Mouse (Mus musculus) 3134 (cell line): ENCODE results near the gene Kcne1.

ENCODE experiments used
- DNase-seq: peaks from one replicate; pipeline ENCODE4 v3.0.0-alpha.2; 2011; ENCODE audit warnings: low spot score; ENCODE audit not compliant: insufficient read length; ENCODE audit errors: extremely low read depth

Kcne1 gene

DNA sequence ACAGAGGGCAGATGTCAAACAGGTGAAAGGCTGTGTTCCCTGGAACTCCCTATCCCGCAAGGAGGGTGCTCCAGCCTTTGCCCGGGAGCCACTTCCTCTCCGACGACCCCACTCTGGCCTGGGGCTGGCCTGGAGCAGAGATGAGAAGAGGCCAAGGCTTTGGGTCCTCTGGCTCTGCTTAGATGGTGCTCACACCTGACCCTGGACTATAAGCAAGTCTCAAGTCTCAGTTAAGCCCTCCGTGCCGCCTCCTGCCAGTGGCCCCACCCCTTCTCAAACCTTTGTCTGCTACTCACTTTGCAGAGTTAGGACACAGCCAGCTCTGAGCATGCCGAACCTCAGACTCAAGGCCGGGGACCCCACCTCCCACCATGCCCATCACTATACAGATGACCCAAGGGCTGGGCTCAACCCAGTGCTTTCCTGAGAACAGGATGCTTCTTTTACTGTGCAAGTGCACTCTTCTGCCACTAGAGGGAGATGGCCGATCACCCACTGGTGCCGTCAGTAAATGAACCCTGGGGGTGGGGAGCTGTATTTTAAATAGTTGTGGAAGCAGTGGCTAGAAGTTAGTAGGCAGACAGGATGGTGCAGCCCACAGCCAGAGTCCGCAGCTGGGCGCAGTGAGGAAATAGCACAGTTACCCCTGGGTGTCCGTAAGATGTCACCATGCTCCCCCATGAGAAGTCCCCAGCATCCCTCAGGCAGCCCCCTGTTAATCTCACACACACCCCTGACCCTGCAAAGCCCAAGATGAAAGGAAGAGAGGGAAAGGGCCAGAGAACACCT is 45.1 kb downstream of the Kcne1 start:
- peak; percentile 23 for DNase-seq

DNA sequence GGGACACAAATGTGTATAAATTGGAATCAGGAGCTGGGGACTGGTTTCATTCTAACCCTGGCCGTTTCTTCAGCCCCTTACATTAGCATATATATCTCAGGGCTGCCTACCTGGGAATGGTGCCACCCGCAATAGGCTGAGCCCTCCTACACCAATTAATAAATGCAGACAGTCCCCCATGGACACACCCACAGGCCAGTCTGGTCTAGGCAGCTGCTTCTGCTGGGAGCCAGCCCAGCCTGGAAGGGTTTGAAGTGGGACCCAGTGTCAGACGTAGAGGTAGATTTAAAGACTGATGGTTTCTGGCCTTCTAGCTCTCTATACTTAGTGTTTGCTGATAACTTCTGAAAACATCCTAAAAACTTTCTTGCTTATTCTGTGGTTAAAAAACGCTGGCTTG is 50.1 kb downstream of the Kcne1 start:
- no peak for DNase-seq

DNA sequence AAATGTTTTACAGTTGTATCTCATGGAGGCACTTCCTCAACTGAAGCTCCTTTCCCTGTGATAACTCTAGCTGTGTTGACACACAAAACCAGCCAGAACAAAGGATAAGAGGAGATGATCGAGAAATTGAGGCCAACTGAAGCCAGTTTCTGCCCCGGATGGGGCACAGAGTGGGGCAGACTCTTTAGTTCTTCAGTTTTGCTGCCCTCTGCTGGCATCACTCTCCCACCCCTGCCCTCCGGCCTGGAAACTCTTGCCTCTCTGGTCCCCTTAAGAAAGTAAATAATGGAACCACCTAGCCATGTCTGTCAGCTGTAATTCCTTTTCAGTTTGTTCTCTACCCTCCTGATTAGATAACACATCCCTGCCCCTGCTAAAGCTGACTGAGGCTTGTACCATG is 51.3 kb downstream of the Kcne1 start:
- no peak for DNase-seq

DNA sequence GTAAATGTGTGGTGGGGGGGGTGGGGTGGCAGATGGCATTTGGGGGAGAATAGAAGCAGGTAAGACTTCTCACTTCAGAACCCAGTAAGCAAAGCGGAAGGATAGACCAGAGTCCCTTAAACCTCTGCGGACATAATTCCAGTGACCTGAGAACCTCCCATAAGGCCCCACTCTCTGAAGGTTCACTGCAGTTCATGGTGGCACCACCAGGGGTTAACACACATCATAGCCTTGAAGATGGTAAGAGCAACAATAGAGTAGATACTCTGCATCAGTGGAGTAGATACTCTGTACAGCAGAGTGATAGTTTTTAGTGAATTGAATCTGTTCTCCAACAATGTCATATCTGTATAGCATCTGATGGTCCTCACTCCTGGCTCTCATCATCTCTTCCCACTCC is 53.7 kb downstream of the Kcne1 start:
- DNase-seq, result no peak

DNA sequence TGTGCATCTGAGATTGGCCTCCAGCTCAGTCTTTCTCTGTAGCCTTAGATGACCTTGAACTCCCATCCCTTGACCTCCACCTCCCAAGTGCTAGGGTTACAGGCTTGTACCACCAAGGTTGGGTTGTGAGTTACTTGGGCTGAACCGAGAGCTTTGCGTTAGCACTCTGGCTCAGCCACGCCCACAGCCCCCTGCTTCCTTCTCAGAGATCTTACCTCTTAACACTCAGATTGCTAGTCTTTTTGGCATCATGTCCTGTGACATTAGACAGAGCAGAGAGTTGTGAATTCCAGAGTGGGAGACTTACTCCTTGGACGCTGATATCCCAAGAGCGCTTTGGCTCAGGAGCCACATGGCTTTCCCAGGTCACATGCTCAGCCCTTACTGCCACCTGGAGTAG is 56.8 kb downstream of the Kcne1 start:
- DNase-seq, result no peak

GRCm38 (mm10) chr16:92301989-92302388 is 57.3 kb downstream of the Kcne1 start:
- no peak for DNase-seq

DNA sequence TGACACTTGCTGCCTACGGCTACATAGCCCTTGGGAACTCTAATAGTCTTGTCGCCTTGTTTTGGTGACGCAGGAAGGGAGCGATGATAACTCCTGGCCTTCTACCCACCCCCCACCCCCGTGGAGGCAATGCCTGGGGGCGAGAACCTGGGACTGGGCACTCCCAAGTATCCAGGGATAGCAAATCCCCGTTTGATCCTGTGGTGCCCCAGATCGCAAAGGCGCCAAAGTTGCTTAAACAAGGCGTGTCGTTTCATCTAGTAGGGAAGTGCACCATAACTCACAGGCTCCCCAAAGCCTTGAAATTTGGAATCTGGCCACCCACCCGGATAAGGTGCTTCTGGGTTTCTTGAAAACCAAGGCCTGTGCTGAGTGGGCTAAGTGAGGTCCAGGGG is 57.9 kb downstream of the Kcne1 start:
- no peak for DNase-seq

- DNase-seq, result peak; percentile 77
Measured at GRCm38 (mm10) chr16:92300649-92301411, 58.4 kb downstream of the Kcne1 start, which contains the start of gene Smim11. Gene Smim11 (plus strand): TSS chr16:92301286.
